Mouse (Mus musculus) C2C12 (cell line): ENCODE results near the gene Myo19.

Source experiments
- CTCF ChIP-seq: IDR thresholded peaks from one replicate; pipeline ENCODE4 v1.5.1; 2011; ENCODE audit not compliant: control insufficient read depth, insufficient read depth, insufficient read length
- MAX ChIP-seq: IDR thresholded peaks from one replicate; pipeline ENCODE4 v1.6.1; 2011; ENCODE audit warnings: mild to moderate bottlenecking, control low read depth
- MYOG ChIP-seq: IDR thresholded peaks from one replicate; pipeline ENCODE4 v1.6.1; 2011; ENCODE audit not compliant: control insufficient read depth, insufficient read length; ENCODE audit errors: extremely low read depth

DNA sequence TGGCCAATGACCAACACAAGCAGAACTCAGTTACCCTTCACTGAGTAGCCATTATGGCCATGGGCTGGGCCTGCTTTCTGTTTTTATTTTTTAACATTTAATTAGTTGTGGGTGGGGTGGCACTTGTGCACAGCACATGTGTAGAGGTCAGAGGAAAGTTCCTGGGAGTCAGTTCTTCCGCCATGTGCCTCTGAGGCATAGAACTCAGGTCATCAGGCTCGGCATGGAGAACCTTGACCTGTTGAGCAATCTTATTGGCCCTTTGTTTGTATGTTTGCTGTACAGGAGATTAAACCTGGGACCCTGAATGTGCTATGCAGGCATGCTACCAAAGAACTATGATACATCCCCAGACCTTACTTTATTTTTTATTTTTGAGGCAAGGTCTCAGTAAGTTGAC, 9.5 kb downstream of the Myo19 start:
- no peak for TF ChIP-seq CTCF
- TF ChIP-seq MYOG = no peak
- no peak for TF ChIP-seq MAX
